Mouse (Mus musculus) midbrain, embryonic 15.5 days (tissue): Measurements from ENCODE around the gene Intu. TPM values are rescaled to one million over a fixed set of nuclear protein-coding genes. Genes with fewer than 3 reads are reported as not detected.

Source experiments
- ATAC-seq: fragments of 200-750 bp; cut with Nextera tagmentation; replicated peaks from 2 replicates; pipeline ENCODE4 v1.8.0; 2017; ENCODE audit warnings: moderate TSS enrichment
- H3K27ac ChIP-seq: fragments of 300-500 bp; sonication (generic); 2 replicates; pipeline ENCODE4 v1.5.1; 2015; ENCODE audit warnings: mild to moderate bottlenecking, inconsistent platforms
- H3K27me3 ChIP-seq: fragments of 300-500 bp; sonication (generic); replicated peaks from 2 replicates; pipeline ENCODE4 v1.6.1; 2015; ENCODE audit warnings: inconsistent platforms
- H3K36me3 ChIP-seq: fragments of 300-500 bp; sonication (generic); replicated peaks from 2 replicates; pipeline ENCODE4 v1.6.1; 2015; ENCODE audit warnings: inconsistent platforms
- H3K4me1 ChIP-seq: fragments of 300-500 bp; sonication (generic); 2 replicates; pipeline ENCODE4 v1.6.1; 2015; ENCODE audit warnings: inconsistent platforms
- H3K4me2 ChIP-seq: fragments of 300-500 bp; sonication (generic); 2 replicates; pipeline ENCODE4 v1.6.1; 2015; ENCODE audit warnings: inconsistent platforms, mild to moderate bottlenecking, moderate library complexity
- H3K4me3 ChIP-seq: fragments of 300-500 bp; sonication (generic); 2 replicates; pipeline ENCODE4 v1.5.1; 2015; ENCODE audit warnings: mild to moderate bottlenecking, inconsistent platforms
- H3K9ac ChIP-seq: fragments of 300-500 bp; sonication (generic); 2 replicates; pipeline ENCODE4 v1.6.1; 2015; ENCODE audit warnings: mild to moderate bottlenecking, inconsistent platforms
- H3K9me3 ChIP-seq: fragments of 300-500 bp; sonication (generic); 2 replicates; pipeline ENCODE4 v1.6.1; 2016; ENCODE audit warnings: inconsistent platforms
- WGBS: fragments of 180-500 bp; shearing (Covaris S2); methylation state at CpG from one replicate; pipeline ENCODE4 v1.1.7; 2015; ENCODE audit warnings: mixed read lengths; 5-methylcytosine and 5-hydroxymethylcytosine counted together
- polyA plus RNA-seq: library from polyadenylated mRNA; unstranded; fragments of >200 nt; fragmentation: Nextera tagmentation; extraction: Ambion mirVana; gene quantifications from 2 replicates; pipeline ENCODE4 v1.2.1, GENCODE M21; 2015

The Intu gene
- polyA plus RNA-seq, 1 experiment from 2014 or later: 3.2 TPM

GRCm38 (mm10) chr3:40530845-40531244, 241 bp upstream of the Intu start:
- Histone ChIP-seq H3K4me1 (peaks cover 23% of the 10 kb centered on the region), H3K9ac (no peak overlapping the region), H3K36me3 (no peaks in the 10 kb centered on the region), H3K4me2 (peak overlapping the region; percentile 100), H3K4me3 (peak overlapping the region; percentile 59), H3K9me3 (no peaks in the 10 kb centered on the region), H3K27ac (no peak overlapping the region), H3K27me3 (peaks cover 20% of the 10 kb centered on the region; the same call in 1 of the 2 replicates)
- no peak; the same call in 1 of the 2 replicates for ATAC-seq
- WGBS: 10% methylated on average over 7 of the region's 7 CpGs

DNA sequence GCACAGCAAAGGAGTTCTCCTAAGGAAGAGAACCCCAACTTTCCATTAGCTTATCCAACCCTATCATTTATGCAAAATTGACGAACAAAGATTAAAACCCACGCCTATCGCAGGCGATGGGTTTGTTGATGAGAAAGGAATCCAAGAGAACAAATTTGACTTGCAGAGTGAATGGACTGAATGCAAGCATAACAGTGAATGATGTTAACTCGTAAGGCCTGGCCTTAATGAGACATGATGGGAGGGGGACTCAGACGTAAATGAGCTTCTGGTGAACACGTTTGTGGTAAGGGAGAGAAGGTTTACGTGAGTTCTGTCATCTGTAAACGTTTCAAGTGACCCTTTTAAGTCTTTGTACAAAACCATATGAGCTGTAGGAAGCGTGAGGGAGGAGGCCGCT, 1.2 kb downstream of the Intu start:
- Histone ChIP-seq H3K9me3 (no peaks in the 10 kb centered on the region), H3K4me1 (peaks cover 23% of the 10 kb centered on the region), H3K4me2 (peak overlapping the region; percentile 100), H3K9ac (peak overlapping the region; percentile 38), H3K27me3 (peaks cover 20% of the 10 kb centered on the region; the same call in 1 of the 2 replicates), H3K36me3 (no peaks in the 10 kb centered on the region), H3K4me3 (peak overlapping the region; percentile 59), H3K27ac (no peak overlapping the region)
- WGBS: 6% methylated on average over 11 of the region's 11 CpGs
- ATAC-seq: no peak

DNA sequence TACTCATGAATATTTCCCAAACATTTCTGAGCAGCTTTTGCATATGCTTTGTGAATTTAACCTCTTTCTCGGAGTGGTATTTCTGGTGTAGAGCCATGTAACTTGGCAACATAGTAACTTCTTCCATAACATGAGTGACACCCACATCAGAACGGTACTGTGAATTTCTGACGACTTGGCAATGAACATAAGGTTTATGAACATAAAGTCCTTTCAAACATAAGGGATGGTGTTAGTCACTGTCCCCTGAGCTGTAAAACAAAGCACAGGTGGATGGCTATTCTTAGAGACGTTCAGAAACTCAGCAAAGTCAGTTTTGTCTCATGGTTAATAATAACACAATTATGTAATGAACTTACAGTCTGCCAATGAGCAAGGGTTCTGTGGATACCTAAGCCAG, 3.1 kb downstream of the Intu start:
- H3K9ac ChIP-seq: no peak overlapping the region
- peaks cover 20% of the 10 kb centered on the region; the same call in 1 of the 2 replicates for H3K27me3 ChIP-seq
- no peak overlapping the region for H3K4me3 ChIP-seq
- no peaks in the 10 kb centered on the region for H3K9me3 ChIP-seq
- H3K4me1 ChIP-seq: peaks cover 18% of the 10 kb centered on the region
- WGBS: 74% methylated on average over 4 of the region's 4 CpGs
- H3K4me2 ChIP-seq: no peak overlapping the region
- no peak overlapping the region for H3K27ac ChIP-seq
- ATAC-seq: no peak
- H3K36me3 ChIP-seq: no peaks in the 10 kb centered on the region

DNA sequence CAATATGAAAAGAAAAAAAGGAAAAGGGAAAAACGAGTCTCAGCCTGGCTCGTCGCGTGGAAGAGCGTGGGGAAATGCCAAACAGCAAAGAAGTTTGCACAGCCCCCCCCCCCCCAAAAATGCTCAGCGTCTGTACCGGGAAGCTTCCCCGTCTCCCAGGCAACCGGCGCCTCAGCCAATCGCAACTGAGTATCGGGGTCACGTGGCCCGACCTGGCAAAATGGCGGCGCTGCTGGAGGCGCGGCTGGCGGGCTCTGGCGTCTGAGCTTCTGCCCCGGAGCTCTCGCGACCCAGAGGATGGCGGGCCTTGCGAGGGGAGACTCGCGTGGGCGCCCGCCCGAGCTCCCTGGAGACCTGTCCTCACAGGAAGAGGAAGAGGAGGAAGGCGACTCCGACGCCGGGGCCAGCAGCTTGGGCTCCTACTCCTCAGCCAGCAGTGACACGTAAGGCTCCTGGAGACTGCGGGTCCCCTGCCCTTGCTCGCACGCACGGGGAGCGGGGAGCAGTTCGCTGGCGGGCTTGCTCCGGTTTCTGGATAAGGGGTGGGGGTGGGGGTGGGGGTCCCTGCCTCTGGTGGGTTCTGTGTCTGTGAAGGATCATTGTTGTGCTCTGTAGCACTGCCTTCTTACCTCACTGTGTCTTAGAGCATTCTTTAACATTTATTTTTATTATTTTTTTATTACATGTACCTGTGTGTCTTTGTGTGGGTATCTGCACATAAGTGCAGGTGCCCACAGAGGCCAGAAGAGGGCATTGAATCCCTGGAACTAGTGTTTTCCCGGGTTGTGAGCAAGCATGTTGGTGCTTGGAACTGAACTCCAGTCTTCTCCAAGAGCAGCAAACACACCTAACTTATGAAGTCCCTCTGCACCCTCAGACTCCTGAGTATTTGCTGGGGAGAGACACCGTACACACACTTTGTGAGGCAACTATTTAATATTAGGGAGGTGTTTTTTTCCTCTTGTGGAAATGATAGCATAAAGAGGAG, 9.8 kb downstream of the Intu start:
- H3K9ac ChIP-seq: peak overlapping the region; percentile 96
- H3K4me3 ChIP-seq: peak overlapping the region; percentile 96
- H3K27me3 ChIP-seq: no peaks in the 10 kb centered on the region
- peak; percentile 97 for ATAC-seq
- no peaks in the 10 kb centered on the region for H3K36me3 ChIP-seq
- 4% methylated on average over 45 of the region's 45 CpGs for WGBS
- H3K4me2 ChIP-seq: peak overlapping the region; percentile 62
- no peaks in the 10 kb centered on the region for H3K9me3 ChIP-seq
- peaks cover 3% of the 10 kb centered on the region; the same call in 1 of the 2 replicates for H3K4me1 ChIP-seq
- H3K27ac ChIP-seq: peak overlapping the region; percentile 79

- Histone ChIP-seq H3K27me3 (no peaks in the 10 kb centered on the region), H3K36me3 (no peaks in the 10 kb centered on the region), H3K4me3 (no peak overlapping the region), H3K9ac (no peak overlapping the region), H3K9me3 (no peaks in the 10 kb centered on the region), H3K27ac (no peak overlapping the region), H3K4me1 (no peaks in the 10 kb centered on the region), H3K4me2 (no peak overlapping the region)
- 83% methylated on average over 4 of the region's 4 CpGs for WGBS
- ATAC-seq: no peak
These were observed 15.5 kb downstream of the Intu start for GRCm38 (mm10) chr3:40546621-40547020.

DNA sequence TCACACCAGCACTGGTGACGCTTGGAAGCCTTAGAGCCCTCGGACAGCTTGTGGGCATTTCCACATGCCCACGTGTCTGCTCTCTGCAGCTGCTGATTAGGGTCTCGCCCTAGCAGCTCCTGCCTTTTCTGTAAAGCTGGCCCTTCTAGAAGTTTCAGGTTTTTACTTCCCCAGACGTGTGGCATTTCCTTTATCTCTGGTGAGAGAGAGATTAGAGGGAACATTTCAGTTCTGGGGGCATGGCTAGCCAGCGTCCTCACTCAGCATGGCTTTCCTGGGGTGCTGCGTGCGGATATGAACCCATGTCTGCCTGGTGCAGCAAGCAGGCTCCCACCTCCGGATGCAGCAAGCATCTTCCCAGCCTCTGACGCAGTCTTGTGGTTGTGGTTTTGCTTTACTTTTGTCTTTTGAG, 121.9 kb downstream of the Intu start:
- Histone ChIP-seq H3K4me3 (no peak overlapping the region), H3K9me3 (no peaks in the 10 kb centered on the region), H3K9ac (no peak overlapping the region), H3K4me1 (no peaks in the 10 kb centered on the region), H3K27me3 (no peaks in the 10 kb centered on the region), H3K36me3 (no peaks in the 10 kb centered on the region; the same call in 1 of the 2 replicates), H3K27ac (no peak overlapping the region), H3K4me2 (no peak overlapping the region)
- 74% methylated on average over 10 of the region's 10 CpGs for WGBS
- ATAC-seq: no peak

DNA sequence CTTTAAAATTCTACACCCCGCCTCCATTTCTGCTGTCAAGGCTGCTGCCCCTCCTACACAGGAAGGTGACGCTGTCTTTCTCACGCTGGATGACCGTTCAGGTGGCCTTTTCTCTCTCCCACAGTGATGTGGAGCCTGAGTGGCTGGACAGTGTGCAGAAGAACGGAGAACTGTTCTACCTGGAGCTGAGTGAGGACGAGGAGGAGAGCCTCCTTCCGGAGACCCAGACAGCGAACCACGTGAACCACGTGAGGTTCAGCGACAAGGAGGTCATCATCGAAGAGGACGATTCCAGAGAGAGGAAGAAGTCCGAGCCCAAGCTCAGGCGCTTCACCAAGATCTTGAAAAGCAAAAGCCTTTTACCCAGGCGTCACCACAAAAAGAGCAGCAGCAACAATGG, 122.5 kb downstream of the Intu start:
- WGBS: 92% methylated on average over 16 of the region's 16 CpGs
- no peak for ATAC-seq

GRCm38 (mm10) chr3:40654028-40654427, 122.9 kb downstream of the Intu start:
- no peak for ATAC-seq
- no peak overlapping the region for H3K4me2 ChIP-seq
- no peak overlapping the region for H3K4me3 ChIP-seq
- no peak overlapping the region for H3K9ac ChIP-seq
- 92% methylated on average over 11 of the region's 11 CpGs for WGBS
- no peak overlapping the region for H3K27ac ChIP-seq
- H3K27me3 ChIP-seq: no peaks in the 10 kb centered on the region
- H3K36me3 ChIP-seq: no peaks in the 10 kb centered on the region; the same call in 1 of the 2 replicates
- no peaks in the 10 kb centered on the region for H3K4me1 ChIP-seq
- H3K9me3 ChIP-seq: no peaks in the 10 kb centered on the region

More for the DNA sequence above, 122.5 kb downstream of the Intu start:
- H3K4me2 ChIP-seq: no peak overlapping the region
- no peak overlapping the region for H3K27ac ChIP-seq
- H3K27me3 ChIP-seq: no peaks in the 10 kb centered on the region
- H3K4me3 ChIP-seq: no peak overlapping the region
- no peaks in the 10 kb centered on the region for H3K4me1 ChIP-seq
- no peaks in the 10 kb centered on the region for H3K9me3 ChIP-seq
- H3K36me3 ChIP-seq: no peaks in the 10 kb centered on the region; the same call in 1 of the 2 replicates
- no peak overlapping the region for H3K9ac ChIP-seq

- Histone ChIP-seq H3K27me3 (no peaks in the 10 kb centered on the region), H3K9me3 (no peaks in the 10 kb centered on the region), H3K27ac (no peak overlapping the region), H3K9ac (no peak overlapping the region), H3K4me2 (no peak overlapping the region), H3K4me3 (no peak overlapping the region), H3K36me3 (no peaks in the 10 kb centered on the region; the same call in 1 of the 2 replicates), H3K4me1 (no peaks in the 10 kb centered on the region)
- WGBS: 88% methylated on average over 11 of the region's 11 CpGs
- ATAC-seq: no peak
These were observed 124.5 kb downstream of the Intu start for GRCm38 (mm10) chr3:40655571-40655970.

DNA sequence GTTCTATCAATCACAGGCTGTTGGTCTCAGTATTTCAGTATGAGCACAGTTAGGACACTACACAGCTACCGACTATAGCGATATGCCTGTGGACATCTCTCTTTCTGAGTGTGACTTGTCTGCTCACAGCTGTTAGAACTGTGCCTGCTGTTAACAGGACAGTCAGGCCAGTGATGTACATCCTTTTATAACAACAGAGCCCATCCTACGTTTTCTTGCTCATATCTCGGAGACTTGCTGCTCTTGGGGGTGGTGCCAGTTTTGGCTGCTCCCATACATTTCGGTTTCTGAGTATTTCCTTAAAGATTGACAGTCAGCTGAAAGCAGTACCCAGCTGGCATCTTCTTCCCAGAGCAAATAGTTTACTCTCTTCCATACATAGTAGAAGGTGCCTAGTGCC, 125.3 kb downstream of the Intu start:
- H3K4me1 ChIP-seq: no peaks in the 10 kb centered on the region
- no peak for ATAC-seq
- no peak overlapping the region for H3K27ac ChIP-seq
- no peaks in the 10 kb centered on the region; the same call in 1 of the 2 replicates for H3K36me3 ChIP-seq
- no peaks in the 10 kb centered on the region for H3K27me3 ChIP-seq
- H3K9ac ChIP-seq: no peak overlapping the region
- no peaks in the 10 kb centered on the region for H3K9me3 ChIP-seq
- H3K4me2 ChIP-seq: no peak overlapping the region
- H3K4me3 ChIP-seq: no peak overlapping the region
- WGBS: 93% methylated on average over 5 of the region's 5 CpGs

DNA sequence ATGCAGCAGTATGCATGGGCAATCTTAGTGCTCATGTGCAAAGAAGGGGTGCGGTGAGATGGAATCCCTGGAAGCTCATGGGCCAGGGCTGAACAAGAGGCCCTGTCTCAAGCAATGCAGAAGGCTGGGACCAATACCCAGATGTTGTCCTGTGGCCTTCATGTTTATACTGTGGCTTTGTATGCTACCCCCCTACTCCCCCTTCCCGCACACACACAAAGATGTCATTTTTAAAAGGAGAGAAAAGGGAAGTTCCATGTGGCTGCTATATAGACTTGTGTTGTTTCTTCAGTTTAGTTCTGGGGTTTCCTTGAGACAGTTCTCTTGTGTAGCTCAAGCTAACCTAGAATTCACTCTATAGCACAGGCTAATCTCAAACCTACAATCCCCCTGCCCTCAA, 129.1 kb downstream of the Intu start:
- Histone ChIP-seq H3K27ac (no peak overlapping the region), H3K27me3 (no peaks in the 10 kb centered on the region), H3K9me3 (no peaks in the 10 kb centered on the region), H3K4me2 (no peak overlapping the region), H3K4me3 (no peak overlapping the region), H3K4me1 (no peaks in the 10 kb centered on the region), H3K9ac (no peak overlapping the region), H3K36me3 (no peaks in the 10 kb centered on the region; the same call in 1 of the 2 replicates)
- 93% methylated on average over 2 of the region's 2 CpGs for WGBS
- ATAC-seq: no peak

- Histone ChIP-seq H3K4me2 (no peak overlapping the region), H3K27me3 (no peaks in the 10 kb centered on the region), H3K27ac (no peak overlapping the region), H3K4me1 (no peaks in the 10 kb centered on the region), H3K4me3 (no peak overlapping the region), H3K9me3 (no peaks in the 10 kb centered on the region), H3K9ac (no peak overlapping the region), H3K36me3 (no peaks in the 10 kb centered on the region; the same call in 1 of the 2 replicates)
- WGBS: 90% methylated on average over 4 of the region's 4 CpGs
- ATAC-seq: no peak
These were observed 135.0 kb downstream of the Intu start for GRCm38 (mm10) chr3:40666109-40666508.
